Mouse (Mus musculus): ENCODE data around the gene Baiap2. TPM values are rescaled to one million over a fixed set of nuclear protein-coding genes. Genes with fewer than 3 reads are reported as not detected.
A peak's percentile ranks its signal among the peaks of the same experiment; 100 is the strongest.

The Baiap2 gene
- polyA plus RNA-seq, 1 experiment from 2014 or later, result 12.0 TPM

GRCm38 (mm10) chr11:120028319-120029092, 85.9 kb downstream of the Baiap2 start:
- 47% methylated on average over 18 of the region's 18 CpGs for WGBS
- H3K27me3 ChIP-seq (replicated peaks), result no peaks in the 10 kb centered on the region
- peak overlapping the region; percentile 17; the same call in 1 of the 2 replicates for H3K9ac ChIP-seq
- peak; percentile 86 for ATAC-seq
- peaks cover 35% of the 10 kb centered on the region for H3K4me1 ChIP-seq (replicated peaks)
- no peak overlapping the region for H3K4me3 ChIP-seq (replicated peaks)
- no peaks in the 10 kb centered on the region for H3K36me3 ChIP-seq
- no peaks in the 10 kb centered on the region for H3K9me3 ChIP-seq
- peak overlapping the region; percentile 34; the same call in 1 of the 2 replicates for H3K4me2 ChIP-seq (replicated peaks)
- peak overlapping the region; percentile 51; the same call in 1 of the 2 replicates for H3K27ac ChIP-seq

DNA sequence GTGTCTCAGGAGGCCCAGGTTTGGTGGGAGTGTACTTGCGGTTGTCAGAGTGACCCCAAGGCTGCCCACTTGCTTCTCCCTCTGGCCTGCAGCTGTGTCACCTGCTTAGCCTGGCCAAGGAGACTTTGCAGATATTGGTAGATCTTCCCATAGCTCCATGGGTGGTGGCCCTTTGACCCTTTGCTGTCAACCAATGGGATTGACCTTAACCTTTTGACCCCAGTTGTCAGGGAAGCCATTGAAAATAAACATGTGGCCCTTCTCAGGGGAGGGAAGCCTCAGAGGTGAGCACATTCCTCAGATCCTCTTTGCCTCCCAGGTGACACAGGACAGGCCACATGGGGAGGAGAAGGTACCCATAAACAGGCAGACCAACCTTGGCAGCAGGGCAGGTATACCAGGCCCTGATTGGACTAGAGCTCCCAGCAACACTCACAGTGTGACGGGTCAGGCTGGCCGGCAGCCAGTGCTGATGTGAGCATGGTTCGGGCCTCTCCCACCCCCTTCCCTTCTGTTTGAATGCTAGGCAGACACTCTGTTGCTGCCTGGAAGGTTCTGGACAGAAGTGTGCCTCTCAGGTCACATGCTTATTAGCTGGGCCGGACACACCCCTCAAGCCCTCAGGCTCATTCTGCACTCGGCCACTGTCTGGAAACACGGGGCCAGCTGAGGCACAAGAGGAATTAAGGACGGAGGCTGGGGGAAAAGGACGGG, 87.0 kb downstream of the Baiap2 start:
- peak; percentile 15; the same call in 1 of the 2 replicates for ATAC-seq

GRCm38 (mm10) chr11:120030145-120030901, 87.8 kb downstream of the Baiap2 start:
- Histone ChIP-seq H3K4me3 (replicated peaks) (no peak overlapping the region), H3K27ac (no peak overlapping the region), H3K4me2 (replicated peaks) (no peak overlapping the region), H3K4me1 (replicated peaks) (peaks cover 35% of the 10 kb centered on the region), H3K9me3 (no peaks in the 10 kb centered on the region), H3K27me3 (replicated peaks) (no peaks in the 10 kb centered on the region), H3K9ac (peak overlapping the region; percentile 26; the same call in 1 of the 2 replicates), H3K36me3 (no peaks in the 10 kb centered on the region)
- peak; percentile 37; the same call in 1 of the 2 replicates for ATAC-seq
- WGBS, result 30% methylated on average over 10 of the region's 10 CpGs

More for the DNA sequence above, 87.0 kb downstream of the Baiap2 start:
- Histone ChIP-seq H3K27ac (no peak overlapping the region), H3K36me3 (no peaks in the 10 kb centered on the region), H3K9me3 (no peaks in the 10 kb centered on the region), H3K9ac (peak overlapping the region; percentile 26; the same call in 1 of the 2 replicates), H3K27me3 (replicated peaks) (no peaks in the 10 kb centered on the region), H3K4me1 (replicated peaks) (peaks cover 35% of the 10 kb centered on the region), H3K4me3 (replicated peaks) (no peak overlapping the region), H3K4me2 (replicated peaks) (no peak overlapping the region)
- WGBS, result 41% methylated on average over 9 of the region's 9 CpGs

GRCm38 (mm10) chr11:120032052-120032451, 89.5 kb downstream of the Baiap2 start:
- H3K27ac ChIP-seq, result peak overlapping the region; percentile 54; the same call in 1 of the 2 replicates
- H3K4me3 ChIP-seq (replicated peaks), result no peak overlapping the region
- H3K9me3 ChIP-seq, result no peaks in the 10 kb centered on the region
- H3K4me1 ChIP-seq (replicated peaks), result peaks cover 35% of the 10 kb centered on the region
- H3K4me2 ChIP-seq (replicated peaks), result 0 out of 2 replicates have a peak overlapping the region, but pooled peaks have one; percentile 14
- no peaks in the 10 kb centered on the region for H3K27me3 ChIP-seq (replicated peaks)
- H3K36me3 ChIP-seq, result no peaks in the 10 kb centered on the region
- 33% methylated on average over 8 of the region's 8 CpGs for WGBS
- H3K9ac ChIP-seq, result no peak overlapping the region
- ATAC-seq, result no peak

GRCm38 (mm10) chr11:120033473-120033872, 90.9 kb downstream of the Baiap2 start:
- Histone ChIP-seq H3K9me3 (no peaks in the 10 kb centered on the region), H3K4me2 (replicated peaks) (no peak overlapping the region), H3K4me1 (replicated peaks) (peaks cover 29% of the 10 kb centered on the region), H3K36me3 (no peaks in the 10 kb centered on the region), H3K4me3 (replicated peaks) (no peak overlapping the region), H3K27me3 (replicated peaks) (no peaks in the 10 kb centered on the region), H3K27ac (peak overlapping the region; percentile 44; the same call in 1 of the 2 replicates), H3K9ac (no peak overlapping the region)
- WGBS, result 72% methylated on average over 3 of the region's 3 CpGs
- ATAC-seq, result no peak

- Histone ChIP-seq H3K4me1 (replicated peaks) (peaks cover 26% of the 10 kb centered on the region), H3K27me3 (replicated peaks) (no peaks in the 10 kb centered on the region), H3K27ac (peak overlapping the region; percentile 27; the same call in 1 of the 2 replicates), H3K9ac (no peak overlapping the region), H3K36me3 (no peaks in the 10 kb centered on the region), H3K9me3 (no peaks in the 10 kb centered on the region), H3K4me2 (replicated peaks) (no peak overlapping the region), H3K4me3 (replicated peaks) (no peak overlapping the region)
- 30% methylated on average over 3 of the region's 3 CpGs for WGBS
- no peak for ATAC-seq
Observed at GRCm38 (mm10) chr11:120034306-120034705, 91.7 kb downstream of the Baiap2 start.

DNA sequence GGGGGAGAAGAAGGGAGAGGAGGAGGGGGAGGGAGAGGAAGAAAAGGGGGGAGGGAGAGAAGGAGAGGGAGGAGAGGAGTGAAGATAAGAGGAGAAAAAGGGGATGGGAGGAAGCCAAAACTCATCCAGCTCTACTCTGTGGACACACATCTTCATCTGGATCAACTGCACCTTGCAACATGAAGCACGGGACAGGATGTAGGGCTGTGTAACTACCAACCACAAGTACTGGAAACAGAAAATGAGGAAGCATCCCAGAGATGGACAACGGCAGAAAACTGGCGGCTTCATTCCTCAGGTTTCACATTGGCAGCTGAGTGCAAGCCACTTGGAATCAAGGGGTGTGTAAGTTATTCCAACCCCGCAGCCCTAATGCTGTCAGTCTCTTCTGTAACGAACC, 92.2 kb downstream of the Baiap2 start:
- WGBS, result 69% methylated on average over 5 of the region's 5 CpGs
- ATAC-seq, result no peak
- H3K4me1 ChIP-seq (replicated peaks), result peaks cover 27% of the 10 kb centered on the region
- no peak overlapping the region for H3K4me3 ChIP-seq (replicated peaks)
- H3K9me3 ChIP-seq, result no peaks in the 10 kb centered on the region
- H3K36me3 ChIP-seq, result no peaks in the 10 kb centered on the region
- no peak overlapping the region for H3K4me2 ChIP-seq (replicated peaks)
- no peak overlapping the region for H3K9ac ChIP-seq
- H3K27me3 ChIP-seq (replicated peaks), result no peaks in the 10 kb centered on the region
- no peak overlapping the region for H3K27ac ChIP-seq

DNA sequence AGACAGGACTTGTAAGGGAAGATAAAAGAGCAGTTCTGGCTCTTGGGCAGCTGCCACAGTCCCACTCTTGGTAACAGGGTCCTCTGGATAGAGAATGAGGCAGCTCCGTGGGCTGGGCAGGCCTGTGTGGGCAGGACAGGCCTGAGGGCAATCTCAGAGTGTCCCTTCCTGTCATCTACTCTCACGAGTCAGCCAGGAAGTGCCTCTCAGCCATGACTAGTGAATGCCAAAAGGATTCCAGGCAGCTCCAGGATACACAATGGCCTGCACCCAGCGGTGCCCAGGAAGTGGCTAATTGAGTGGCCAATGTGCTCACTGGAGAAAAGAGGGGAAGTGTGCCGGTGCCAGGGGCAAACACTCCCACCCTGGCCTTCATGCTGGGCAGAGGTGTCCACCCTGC, 97.0 kb downstream of the Baiap2 start:
- Histone ChIP-seq H3K9ac (no peak overlapping the region), H3K27ac (peak overlapping the region; percentile 48), H3K4me1 (replicated peaks) (peaks cover 13% of the 10 kb centered on the region; the same call in 1 of the 2 replicates), H3K27me3 (replicated peaks) (no peaks in the 10 kb centered on the region), H3K36me3 (no peaks in the 10 kb centered on the region), H3K9me3 (no peaks in the 10 kb centered on the region), H3K4me2 (replicated peaks) (no peak overlapping the region), H3K4me3 (replicated peaks) (no peak overlapping the region)
- WGBS, result 36% methylated on average over 4 of the region's 4 CpGs
- no peak for ATAC-seq

GRCm38 (mm10) chr11:120040440-120040839, 97.9 kb downstream of the Baiap2 start:
- 63% methylated on average over 8 of the region's 8 CpGs for WGBS
- Histone ChIP-seq H3K27me3 (replicated peaks) (no peaks in the 10 kb centered on the region), H3K9me3 (no peaks in the 10 kb centered on the region), H3K4me2 (replicated peaks) (no peak overlapping the region), H3K9ac (no peak overlapping the region), H3K27ac (no peak overlapping the region), H3K4me3 (replicated peaks) (no peak overlapping the region), H3K36me3 (no peaks in the 10 kb centered on the region), H3K4me1 (replicated peaks) (peaks cover 13% of the 10 kb centered on the region; the same call in 1 of the 2 replicates)
- no peak for ATAC-seq

GRCm38 (mm10) chr11:120041191-120042123, 98.9 kb downstream of the Baiap2 start:
- peak overlapping the region; percentile 15; the same call in 1 of the 2 replicates for H3K27ac ChIP-seq
- peaks cover 22% of the 10 kb centered on the region for H3K4me1 ChIP-seq (replicated peaks)
- no peaks in the 10 kb centered on the region for H3K36me3 ChIP-seq
- H3K4me3 ChIP-seq (replicated peaks), result no peak overlapping the region
- H3K4me2 ChIP-seq (replicated peaks), result no peak overlapping the region
- H3K9ac ChIP-seq, result no peak overlapping the region
- no peaks in the 10 kb centered on the region for H3K9me3 ChIP-seq
- peak; percentile 46 for ATAC-seq
- peaks cover 7% of the 10 kb centered on the region for H3K27me3 ChIP-seq (replicated peaks)
- 59% methylated on average over 13 of the region's 13 CpGs for WGBS
